Mouse (Mus musculus): ENCODE results near the gene Diablo. TPM values are rescaled to one million over a fixed set of nuclear protein-coding genes. Genes with fewer than 3 reads are reported as not detected.
"Not testable (repeated sequence)": the region's sequence is repeated elsewhere in the genome, so short reads cannot be mapped to it uniquely, and the experiment has no call there.

Diablo gene
- polyA plus RNA-seq, 1 experiment from 2014 or later, result 113 TPM

DNA sequence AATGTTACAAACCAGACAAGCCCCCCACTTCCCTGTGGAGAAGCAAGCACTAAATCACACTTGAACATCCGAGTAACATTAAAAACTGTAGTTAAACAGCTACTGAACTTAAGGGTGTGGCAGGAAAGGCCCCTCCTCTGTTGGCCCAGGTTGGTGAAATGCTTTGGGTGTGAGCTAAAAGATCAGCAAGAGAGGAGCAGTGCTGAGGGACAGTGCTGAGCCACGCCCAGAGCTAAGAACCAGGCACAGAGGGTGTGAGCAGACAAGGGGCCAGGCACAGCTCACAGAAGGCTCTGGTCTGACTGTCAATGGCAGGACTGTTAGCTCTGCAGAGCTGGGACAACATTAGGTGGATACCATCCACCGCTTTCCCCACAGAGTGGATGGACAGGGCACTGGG, 11.9 kb downstream of the Diablo start:
- Histone ChIP-seq H3K9me3 (ENCODE audit: control insufficient read depth, low read depth, low read length) (no peaks in the 10 kb centered on the region), H3K4me1 (ENCODE audit: control insufficient read depth, insufficient read depth, low read length) (no peaks in the 10 kb centered on the region), H3K27ac (ENCODE audit: low read length) (no peak overlapping the region), H3K4me3 (ENCODE audit: low read depth, low read length) (no peak overlapping the region), H3K36me3 (ENCODE audit: control insufficient read depth, insufficient read depth, low read length) (peaks cover 24% of the 10 kb centered on the region), H3K27me3 (ENCODE audit: control insufficient read depth, insufficient read depth, low read length) (0 out of 2 replicates have a peak, but pooled peaks cover 3% of the 10 kb centered on the region), H3K4me2 (replicated peaks; ENCODE audit: low read depth, low read length) (no peak overlapping the region), H3K9ac (replicated peaks; ENCODE audit: low read depth, low read length) (no peak overlapping the region)
- WGBS, result 66% methylated on average over 3 of the region's 3 CpGs
- no peak for ATAC-seq (ENCODE audit: insufficient number of reproducible peaks, insufficient read depth, low FRiP score, low read depth)

GRCm38 (mm10) chr5:123511426-123511825, 12.6 kb downstream of the Diablo start:
- not testable (repeated sequence) for H3K27me3 ChIP-seq (ENCODE audit: control insufficient read depth, insufficient read depth, low read length); H3K27ac ChIP-seq (ENCODE audit: low read length); H3K4me2 ChIP-seq (replicated peaks; ENCODE audit: low read depth, low read length); H3K9me3 ChIP-seq (ENCODE audit: control insufficient read depth, low read depth, low read length); H3K4me1 ChIP-seq (ENCODE audit: control insufficient read depth, insufficient read depth, low read length); H3K9ac ChIP-seq (replicated peaks; ENCODE audit: low read depth, low read length); H3K4me3 ChIP-seq (ENCODE audit: low read depth, low read length); ATAC-seq (ENCODE audit: insufficient number of reproducible peaks, insufficient read depth, low FRiP score, low read depth)
- 76% methylated on average over 3 of the region's 3 CpGs for WGBS
- peaks cover 17% of the 10 kb centered on the region for H3K36me3 ChIP-seq (ENCODE audit: control insufficient read depth, insufficient read depth, low read length)

DNA sequence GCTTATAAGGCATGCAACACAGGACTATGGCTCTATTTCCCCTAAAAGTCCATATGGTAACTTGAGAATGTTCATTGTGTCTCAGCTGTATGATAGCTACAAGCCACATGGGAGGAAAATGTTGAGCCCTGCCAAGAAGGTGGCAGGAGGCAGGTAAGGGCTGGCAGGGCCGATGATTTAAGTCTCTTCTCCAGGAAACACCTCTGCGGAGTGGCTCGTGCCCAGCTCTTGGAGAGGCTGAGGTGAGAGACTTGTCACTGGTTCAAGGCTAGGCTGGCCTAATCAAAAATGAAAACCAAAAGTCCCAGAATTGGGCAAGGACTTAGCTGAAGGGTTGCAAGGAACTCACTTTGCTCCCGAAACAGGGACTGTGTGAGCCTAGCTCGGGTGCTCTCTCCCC, 13.8 kb downstream of the Diablo start, which contains the start of gene B3gnt4:
B3gnt4 (plus strand) TSS at position 301 of the 400 bp plus-strand sequence.
- Histone ChIP-seq H3K4me2 (replicated peaks; ENCODE audit: low read depth, low read length) (no peak within 1 kb of the TSS), H3K4me1 (ENCODE audit: control insufficient read depth, insufficient read depth, low read length) (no peaks in the 10 kb centered on the region), H3K27me3 (ENCODE audit: control insufficient read depth, insufficient read depth, low read length) (0 out of 2 replicates have a peak, but pooled peaks cover 3% of the 10 kb centered on the region), H3K9ac (replicated peaks; ENCODE audit: low read depth, low read length) (no peak within 1 kb of the TSS), H3K9me3 (ENCODE audit: control insufficient read depth, low read depth, low read length) (no peaks in the 10 kb centered on the region), H3K36me3 (ENCODE audit: control insufficient read depth, insufficient read depth, low read length) (peaks cover 12% of the 10 kb centered on the region), H3K27ac (ENCODE audit: low read length) (no peak within 1 kb of the TSS), H3K4me3 (ENCODE audit: low read depth, low read length) (no peak within 1 kb of the TSS)
- 89% methylated on average over 5 of the region's 5 CpGs for WGBS
- no peak for ATAC-seq (ENCODE audit: insufficient number of reproducible peaks, insufficient read depth, low FRiP score, low read depth)

DNA sequence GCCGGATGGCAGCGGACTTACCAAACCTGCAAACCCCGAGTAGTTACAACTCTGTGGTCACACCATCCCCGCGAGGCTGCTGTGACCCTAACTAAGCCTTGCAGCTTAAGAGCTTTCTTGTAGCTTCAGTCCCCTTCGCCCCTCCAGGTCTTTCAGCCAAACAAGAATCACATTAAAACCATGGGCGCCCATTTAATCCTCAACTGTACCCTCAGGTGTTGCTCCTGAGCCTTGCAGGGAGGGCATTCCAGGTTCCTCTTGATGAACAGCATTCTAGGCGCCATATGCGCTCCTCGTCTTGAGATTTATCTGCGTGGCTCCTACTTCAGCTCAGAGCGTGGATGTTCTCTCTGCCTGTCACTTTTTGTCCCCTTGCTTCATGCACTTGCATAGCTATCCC, 15.1 kb downstream of the Diablo start:
- peaks cover 6% of the 10 kb centered on the region for H3K36me3 ChIP-seq (ENCODE audit: control insufficient read depth, insufficient read depth, low read length)
- WGBS, result 6% methylated on average over 12 of the region's 12 CpGs
- H3K4me3 ChIP-seq (ENCODE audit: low read depth, low read length), result peak overlapping the region; percentile 51
- H3K4me1 ChIP-seq (ENCODE audit: control insufficient read depth, insufficient read depth, low read length), result no peaks in the 10 kb centered on the region
- H3K9ac ChIP-seq (replicated peaks; ENCODE audit: low read depth, low read length), result peak overlapping the region; percentile 14; the same call in 1 of the 2 replicates
- no peak for ATAC-seq (ENCODE audit: insufficient number of reproducible peaks, insufficient read depth, low FRiP score, low read depth)
- no peak overlapping the region for H3K27ac ChIP-seq (ENCODE audit: low read length)
- H3K4me2 ChIP-seq (replicated peaks; ENCODE audit: low read depth, low read length), result peak overlapping the region; percentile 84
- H3K9me3 ChIP-seq (ENCODE audit: control insufficient read depth, low read depth, low read length), result no peaks in the 10 kb centered on the region
- H3K27me3 ChIP-seq (ENCODE audit: control insufficient read depth, insufficient read depth, low read length), result 0 out of 2 replicates have a peak, but pooled peaks cover 3% of the 10 kb centered on the region

DNA sequence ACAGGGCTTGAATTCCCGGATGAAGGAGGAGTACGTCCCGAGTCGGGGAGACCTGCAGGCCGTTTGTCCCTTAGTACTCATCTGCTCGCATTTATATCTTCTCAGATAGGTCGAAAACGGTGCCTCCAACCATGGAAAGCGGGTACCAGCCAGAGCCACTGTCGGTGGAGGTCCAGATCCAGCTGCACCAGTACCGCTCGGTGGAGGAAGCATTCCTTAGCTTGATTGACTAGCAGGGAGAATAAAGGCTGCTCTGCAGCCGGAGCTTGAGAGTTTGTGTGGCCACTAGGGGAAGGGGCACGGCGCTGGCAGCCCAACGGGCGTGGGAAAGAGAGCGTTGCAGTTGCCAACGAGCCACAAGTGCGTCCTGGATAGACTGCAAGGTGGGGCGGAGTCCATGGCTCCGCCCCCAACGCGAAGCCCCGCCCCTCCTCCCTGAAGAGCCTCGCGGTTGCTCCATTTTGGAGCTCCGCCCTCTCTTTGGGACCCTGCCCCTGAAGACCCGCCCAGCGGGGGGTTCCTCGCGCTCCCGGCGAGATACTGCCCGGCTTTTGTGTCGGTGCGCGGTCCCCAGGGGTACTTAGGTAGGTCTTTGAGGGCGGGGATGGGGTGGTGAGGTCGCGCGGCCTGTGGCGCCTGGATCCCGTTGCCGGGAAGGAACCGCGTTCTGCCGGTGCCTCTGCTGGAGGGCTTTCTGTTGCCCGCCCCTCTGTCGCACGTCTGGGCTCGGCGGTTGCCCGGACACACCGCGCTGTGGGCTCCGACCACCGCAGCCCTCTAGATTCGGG, 15.8 kb downstream of the Diablo start:
- no peak overlapping the region for H3K27ac ChIP-seq (ENCODE audit: low read length)
- ATAC-seq (ENCODE audit: insufficient number of reproducible peaks, insufficient read depth, low FRiP score, low read depth), result peak; percentile 92
- H3K4me1 ChIP-seq (ENCODE audit: control insufficient read depth, insufficient read depth, low read length), result no peaks in the 10 kb centered on the region
- peak overlapping the region; percentile 51 for H3K4me3 ChIP-seq (ENCODE audit: low read depth, low read length)
- peak overlapping the region; percentile 14; the same call in 1 of the 2 replicates for H3K9ac ChIP-seq (replicated peaks; ENCODE audit: low read depth, low read length)
- WGBS, result under 1% methylated on average over 58 of the region's 59 CpGs
- 0 out of 2 replicates have a peak, but pooled peaks cover 3% of the 10 kb centered on the region for H3K27me3 ChIP-seq (ENCODE audit: control insufficient read depth, insufficient read depth, low read length)
- no peaks in the 10 kb centered on the region for H3K9me3 ChIP-seq (ENCODE audit: control insufficient read depth, low read depth, low read length)
- peak overlapping the region; percentile 84 for H3K4me2 ChIP-seq (replicated peaks; ENCODE audit: low read depth, low read length)
- H3K36me3 ChIP-seq (ENCODE audit: control insufficient read depth, insufficient read depth, low read length), result no peaks in the 10 kb centered on the region; the same call in 1 of the 2 replicates

DNA sequence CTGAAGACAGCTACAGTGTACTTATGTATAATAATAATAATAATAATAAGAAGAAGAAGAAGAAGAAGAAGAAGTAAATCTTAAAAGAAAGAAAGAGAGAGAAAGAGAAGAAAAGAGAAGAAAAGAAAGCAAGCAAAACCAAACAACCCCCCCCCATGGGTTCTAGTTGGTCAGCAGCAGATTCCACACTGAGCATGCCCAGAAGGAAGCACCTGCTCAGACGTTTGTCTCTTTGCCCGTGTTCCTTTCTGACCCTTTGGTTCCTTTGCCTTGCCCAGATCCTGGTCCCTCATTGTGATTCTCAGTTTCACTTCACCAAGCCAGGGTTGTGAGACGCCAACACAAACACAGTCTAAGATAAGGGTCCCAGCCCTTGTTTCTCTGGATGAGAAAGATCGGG, 22.0 kb downstream of the Diablo start:
- Histone ChIP-seq H3K27ac (ENCODE audit: low read length) (no peak overlapping the region), H3K4me2 (replicated peaks; ENCODE audit: low read depth, low read length) (no peak overlapping the region), H3K9me3 (ENCODE audit: control insufficient read depth, low read depth, low read length) (no peaks in the 10 kb centered on the region), H3K36me3 (ENCODE audit: control insufficient read depth, insufficient read depth, low read length) (no peaks in the 10 kb centered on the region), H3K4me1 (ENCODE audit: control insufficient read depth, insufficient read depth, low read length) (no peaks in the 10 kb centered on the region), H3K9ac (replicated peaks; ENCODE audit: low read depth, low read length) (no peak overlapping the region), H3K27me3 (ENCODE audit: control insufficient read depth, insufficient read depth, low read length) (no peaks in the 10 kb centered on the region), H3K4me3 (ENCODE audit: low read depth, low read length) (no peak overlapping the region)
- WGBS, result 61% methylated on average over 4 of the region's 4 CpGs
- no peak for ATAC-seq (ENCODE audit: insufficient number of reproducible peaks, insufficient read depth, low FRiP score, low read depth)

- no peak for ATAC-seq (ENCODE audit: insufficient number of reproducible peaks, insufficient read depth, low FRiP score, low read depth)
- H3K36me3 ChIP-seq (ENCODE audit: control insufficient read depth, insufficient read depth, low read length), result no peaks in the 10 kb centered on the region
- no peak overlapping the region for H3K27ac ChIP-seq (ENCODE audit: low read length)
- no peak overlapping the region for H3K9ac ChIP-seq (replicated peaks; ENCODE audit: low read depth, low read length)
- no peaks in the 10 kb centered on the region for H3K27me3 ChIP-seq (ENCODE audit: control insufficient read depth, insufficient read depth, low read length)
- no peak overlapping the region for H3K4me2 ChIP-seq (replicated peaks; ENCODE audit: low read depth, low read length)
- H3K4me1 ChIP-seq (ENCODE audit: control insufficient read depth, insufficient read depth, low read length), result no peaks in the 10 kb centered on the region
- H3K9me3 ChIP-seq (ENCODE audit: control insufficient read depth, low read depth, low read length), result no peaks in the 10 kb centered on the region
- H3K4me3 ChIP-seq (ENCODE audit: low read depth, low read length), result no peak overlapping the region
- 42% methylated on average over 4 of the region's 4 CpGs for WGBS
Measured at GRCm38 (mm10) chr5:123499717-123500116, 24.3 kb downstream of the Diablo start.

DNA sequence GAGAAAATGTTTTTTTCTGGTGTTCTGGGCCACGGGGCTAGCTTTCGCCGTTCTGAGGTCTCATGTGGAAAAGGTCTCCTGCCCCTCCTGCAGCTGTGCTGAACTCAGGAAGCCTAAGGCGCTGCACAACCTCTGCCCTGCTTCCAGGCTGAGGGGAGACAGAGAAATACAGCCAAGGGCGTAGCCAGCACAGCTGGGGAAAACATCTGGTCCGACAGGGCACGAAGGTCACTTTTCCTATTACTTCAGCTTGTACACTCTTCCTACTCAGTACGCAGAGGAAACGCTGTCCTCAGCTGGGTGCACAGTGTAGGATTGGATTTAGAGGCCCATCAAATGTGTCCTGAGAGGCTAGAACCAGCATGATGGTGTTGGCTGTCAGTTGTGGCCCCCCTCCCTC, 34.0 kb downstream of the Diablo start:
- ATAC-seq (ENCODE audit: insufficient number of reproducible peaks, insufficient read depth, low FRiP score, low read depth), result no peak
- no peak overlapping the region for H3K4me2 ChIP-seq (replicated peaks; ENCODE audit: low read depth, low read length)
- H3K9me3 ChIP-seq (ENCODE audit: control insufficient read depth, low read depth, low read length), result no peaks in the 10 kb centered on the region
- peaks cover 9% of the 10 kb centered on the region for H3K4me1 ChIP-seq (ENCODE audit: control insufficient read depth, insufficient read depth, low read length)
- H3K36me3 ChIP-seq (ENCODE audit: control insufficient read depth, insufficient read depth, low read length), result no peaks in the 10 kb centered on the region
- no peak overlapping the region for H3K9ac ChIP-seq (replicated peaks; ENCODE audit: low read depth, low read length)
- no peak overlapping the region for H3K4me3 ChIP-seq (ENCODE audit: low read depth, low read length)
- no peak overlapping the region for H3K27ac ChIP-seq (ENCODE audit: low read length)
- no peaks in the 10 kb centered on the region for H3K27me3 ChIP-seq (ENCODE audit: control insufficient read depth, insufficient read depth, low read length)
- 52% methylated on average over 9 of the region's 9 CpGs for WGBS

Data from stomach, embryonic 14.5 days (tissue).